Mouse (Mus musculus) heart, embryonic 11.5 days (tissue): ENCODE results near the gene Gm5868. TPM values are rescaled to one million over a fixed set of nuclear protein-coding genes. Genes with fewer than 3 reads are reported as not detected.

ENCODE experiments used
- ATAC-seq: fragments of 200-750 bp; cut with Nextera tagmentation; replicated peaks from 2 replicates; pipeline ENCODE4 v1.8.0; 2017; ENCODE audit warnings: moderate library complexity; ENCODE audit not compliant: insufficient number of reproducible peaks, low FRiP score, low TSS enrichment
- H3K27ac ChIP-seq: fragments of 300-500 bp; sonication (generic); 2 replicates; pipeline ENCODE4 v1.5.1; 2014; ENCODE audit warnings: mild to moderate bottlenecking, low read depth, low read length
- H3K27me3 ChIP-seq: fragments of 300-500 bp; sonication (generic); 2 replicates; pipeline ENCODE4 v1.6.1; 2014; ENCODE audit warnings: mild to moderate bottlenecking, low read length, mixed read lengths; ENCODE audit not compliant: control insufficient read depth, insufficient read depth
- H3K36me3 ChIP-seq: fragments of 300-500 bp; sonication (generic); 2 replicates; pipeline ENCODE4 v1.6.1; 2014; ENCODE audit warnings: mild to moderate bottlenecking, low read length, moderate library complexity, mixed read lengths; ENCODE audit not compliant: control insufficient read depth, insufficient read depth
- H3K4me1 ChIP-seq: fragments of 300-500 bp; sonication (generic); 2 replicates; pipeline ENCODE4 v1.6.1; 2014; ENCODE audit warnings: low read length; ENCODE audit not compliant: control insufficient read depth, insufficient read depth
- H3K4me2 ChIP-seq: fragments of 300-500 bp; sonication (generic); 2 replicates; pipeline ENCODE4 v1.6.1; 2014; ENCODE audit warnings: mild to moderate bottlenecking, moderate library complexity
- H3K4me3 ChIP-seq: fragments of 300-500 bp; sonication (generic); 2 replicates; pipeline ENCODE4 v1.5.1; 2014; ENCODE audit warnings: low read depth, low read length
- H3K9ac ChIP-seq: fragments of 300-500 bp; sonication (generic); 2 replicates; pipeline ENCODE4 v1.6.1; 2014; ENCODE audit warnings: mild to moderate bottlenecking, low read depth, low read length, moderate library complexity
- H3K9me3 ChIP-seq: fragments of 300-500 bp; sonication (generic); replicated peaks from 2 replicates; pipeline ENCODE4 v1.6.1; 2016; ENCODE audit warnings: low read length; ENCODE audit not compliant: control insufficient read depth
- WGBS: fragments of 180-500 bp; shearing (Covaris S2); extraction: QIAGEN DNeasy Blood & Tissue Kit; methylation state at CpG from one replicate; pipeline ENCODE4 v1.1.7; 2014; ENCODE audit not compliant: insufficient replicate concordance; 5-methylcytosine and 5-hydroxymethylcytosine counted together
- polyA plus RNA-seq: library from polyadenylated mRNA; unstranded; fragments of >200 nt; fragmentation: Nextera tagmentation; extraction: Ambion mirVana; gene quantifications from 2 replicates; pipeline ENCODE4 v1.2.1, GENCODE M21; 2014

Gene Gm5868
- polyA plus RNA-seq, 1 experiment from 2014 or later: 0.17 TPM

GRCm38 (mm10) chr5:72559544-72560049 is 27.8 kb downstream of the Gm5868 start, which contains the start of gene Nfxl1:
TSS of gene Nfxl1 (minus strand) at chr5:72559684.
- H3K9ac ChIP-seq: peak within 1 kb of the TSS; percentile 92
- no peaks in the 10 kb centered on the region for H3K27me3 ChIP-seq
- peaks cover 5% of the 10 kb centered on the region; the same call in 1 of the 2 replicates for H3K4me1 ChIP-seq
- no peaks in the 10 kb centered on the region for H3K9me3 ChIP-seq
- ATAC-seq: peak; percentile 94
- no peaks in the 10 kb centered on the region for H3K36me3 ChIP-seq
- peak within 1 kb of the TSS; percentile 89 for H3K4me3 ChIP-seq
- WGBS: under 1% methylated on average over 42 of the region's 42 CpGs
- peak within 1 kb of the TSS; percentile 94 for H3K4me2 ChIP-seq
- peak within 1 kb of the TSS; percentile 54; the same call in 1 of the 2 replicates for H3K27ac ChIP-seq

GRCm38 (mm10) chr5:72558716-72559526 is 28.4 kb downstream of the Gm5868 start:
- under 1% methylated on average over 57 of the region's 57 CpGs for WGBS
- Histone ChIP-seq H3K9me3 (no peaks in the 10 kb centered on the region), H3K9ac (peak overlapping the region; percentile 92)

GRCm38 (mm10) chr5:72556245-72556644 is 31.1 kb downstream of the Gm5868 start:
- Histone ChIP-seq H3K9ac (no peak overlapping the region), H3K4me1 (peaks cover 5% of the 10 kb centered on the region; the same call in 1 of the 2 replicates)
- WGBS: 93% methylated on average over 3 of the region's 3 CpGs

More at GRCm38 (mm10) chr5:72558716-72559526, 28.4 kb downstream of the Gm5868 start:
- no peaks in the 10 kb centered on the region for H3K27me3 ChIP-seq
- peak overlapping the region; percentile 89 for H3K4me3 ChIP-seq
- H3K4me1 ChIP-seq: peaks cover 5% of the 10 kb centered on the region; the same call in 1 of the 2 replicates
- H3K27ac ChIP-seq: peak overlapping the region; percentile 42; the same call in 1 of the 2 replicates
- ATAC-seq: peak; percentile 77
- peak overlapping the region; percentile 94 for H3K4me2 ChIP-seq
- no peaks in the 10 kb centered on the region for H3K36me3 ChIP-seq

GRCm38 (mm10) chr5:72551209-72551608 is 36.1 kb downstream of the Gm5868 start:
- 87% methylated on average over 3 of the region's 3 CpGs for WGBS
- H3K27ac ChIP-seq: no peak overlapping the region
- H3K4me1 ChIP-seq: no peaks in the 10 kb centered on the region
- no peak overlapping the region for H3K4me2 ChIP-seq
- H3K9ac ChIP-seq: no peak overlapping the region
- no peak overlapping the region for H3K4me3 ChIP-seq
- 0 out of 2 replicates have a peak, but pooled peaks cover 4% of the 10 kb centered on the region for H3K36me3 ChIP-seq
- ATAC-seq: no peak
- H3K9me3 ChIP-seq: no peaks in the 10 kb centered on the region
- no peaks in the 10 kb centered on the region for H3K27me3 ChIP-seq

More at GRCm38 (mm10) chr5:72556245-72556644, 31.1 kb downstream of the Gm5868 start:
- ATAC-seq: no peak
- Histone ChIP-seq H3K4me2 (no peak overlapping the region), H3K36me3 (0 out of 2 replicates have a peak, but pooled peaks cover 4% of the 10 kb centered on the region), H3K9me3 (no peaks in the 10 kb centered on the region), H3K27ac (no peak overlapping the region), H3K27me3 (no peaks in the 10 kb centered on the region), H3K4me3 (no peak overlapping the region)

Other genes starting within 250 kb of the Gm5868 start
- gene Corin, start 83.1 kb downstream of the Gm5868 start, polyA plus RNA-seq: 23.7 and 30.8 TPM in 2 replicates
- 16.8 and 19.4 TPM in 2 replicates for gene Nfxl1, start 27.9 kb downstream of the Gm5868 start, polyA plus RNA-seq
- 0.44 TPM in 1 of 2 replicates, not detected in the other for gene Zar1, start 6.3 kb downstream of the Gm5868 start, polyA plus RNA-seq
- not detected in 2 replicates for gene Cnga1, start 56.7 kb upstream of the Gm5868 start, polyA plus RNA-seq
- 0.04 and 0.61 TPM in 2 replicates for gene Nipal1, start 60.2 kb upstream of the Gm5868 start, polyA plus RNA-seq
- 0.04 TPM in 1 of 2 replicates, not detected in the other for gene Txk, start 165.2 kb upstream of the Gm5868 start, polyA plus RNA-seq